Mouse (Mus musculus): ENCODE data around the gene Dpm3.

DNA sequence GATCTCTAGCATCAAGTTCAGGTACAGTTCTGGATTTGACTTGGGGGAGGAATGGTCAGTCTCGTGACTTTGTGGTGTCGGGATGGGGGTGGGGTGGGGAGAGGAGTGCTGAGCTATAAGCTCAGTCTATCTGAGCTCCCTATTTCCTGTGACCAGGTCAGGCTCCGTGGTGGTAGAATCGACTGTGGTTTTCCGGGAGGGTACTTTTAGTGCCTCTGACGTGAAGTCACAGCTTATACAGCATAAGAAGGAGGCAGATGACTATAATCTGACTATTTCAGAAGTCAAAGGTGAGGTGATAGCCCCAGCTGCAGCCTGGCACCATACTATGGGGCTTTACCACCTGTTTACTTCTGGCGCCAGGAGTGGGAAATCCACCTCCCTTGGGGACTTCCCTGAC lies 27.8 kb upstream of the Dpm3 start:
- TF ChIP-seq CTCF (IDR thresholded peaks at IDR 0.05; ENCODE audit: extremely low read depth, insufficient read depth, low read length): no peak
- no peak for TF ChIP-seq POLR2A (IDR thresholded peaks at IDR 0.05; ENCODE audit: extremely low read depth, insufficient read depth, low read length)
